Mouse (Mus musculus) cortical plate, adult 2 months (tissue): Measurements from ENCODE around the gene Jhy.

Source experiments
- CTCF ChIP-seq: fragments of 200-500 bp; IDR thresholded peaks from 2 replicates; pipeline ENCODE4 v1.5.1; 2011; ENCODE audit warnings: mild to moderate bottlenecking, control low read depth, low read length; ENCODE audit not compliant: insufficient read depth; ENCODE audit errors: extremely low read depth
- POLR2A ChIP-seq: fragments of 200-500 bp; IDR thresholded peaks from 2 replicates; pipeline ENCODE4 v1.6.1; 2011; ENCODE audit warnings: mild to moderate bottlenecking, low read length, control low read depth; ENCODE audit not compliant: insufficient read depth; ENCODE audit errors: extremely low read depth

GRCm38 (mm10) chr9:40875431-40875830 lies 88.5 kb downstream of the Jhy start:
- TF ChIP-seq CTCF (no peak), POLR2A (no peak)
